Mouse (Mus musculus) midbrain, embryonic 15.5 days (tissue): ENCODE data around the gene Ccdc71l. TPM values are rescaled to one million over a fixed set of nuclear protein-coding genes. Genes with fewer than 3 reads are reported as not detected.

Experiments used
- polyA plus RNA-seq: library from polyadenylated mRNA; unstranded; fragments of >200 nt; fragmentation: Nextera tagmentation; extraction: Ambion mirVana; gene quantifications from 2 replicates; pipeline ENCODE4 v1.2.1, GENCODE M21; 2015

Gene Ccdc71l
- polyA plus RNA-seq, 1 experiment from 2014 or later = 5.0 TPM

Other genes with a start within 250 kb of the Ccdc71l start
- gene Pik3cg, start 170.0 kb upstream of the Ccdc71l start, polyA plus RNA-seq = 1.2 and 1.6 TPM in 2 replicates